7 mouse cellular contexts compared by ENCODE assay signal in the genomic region with DNA sequence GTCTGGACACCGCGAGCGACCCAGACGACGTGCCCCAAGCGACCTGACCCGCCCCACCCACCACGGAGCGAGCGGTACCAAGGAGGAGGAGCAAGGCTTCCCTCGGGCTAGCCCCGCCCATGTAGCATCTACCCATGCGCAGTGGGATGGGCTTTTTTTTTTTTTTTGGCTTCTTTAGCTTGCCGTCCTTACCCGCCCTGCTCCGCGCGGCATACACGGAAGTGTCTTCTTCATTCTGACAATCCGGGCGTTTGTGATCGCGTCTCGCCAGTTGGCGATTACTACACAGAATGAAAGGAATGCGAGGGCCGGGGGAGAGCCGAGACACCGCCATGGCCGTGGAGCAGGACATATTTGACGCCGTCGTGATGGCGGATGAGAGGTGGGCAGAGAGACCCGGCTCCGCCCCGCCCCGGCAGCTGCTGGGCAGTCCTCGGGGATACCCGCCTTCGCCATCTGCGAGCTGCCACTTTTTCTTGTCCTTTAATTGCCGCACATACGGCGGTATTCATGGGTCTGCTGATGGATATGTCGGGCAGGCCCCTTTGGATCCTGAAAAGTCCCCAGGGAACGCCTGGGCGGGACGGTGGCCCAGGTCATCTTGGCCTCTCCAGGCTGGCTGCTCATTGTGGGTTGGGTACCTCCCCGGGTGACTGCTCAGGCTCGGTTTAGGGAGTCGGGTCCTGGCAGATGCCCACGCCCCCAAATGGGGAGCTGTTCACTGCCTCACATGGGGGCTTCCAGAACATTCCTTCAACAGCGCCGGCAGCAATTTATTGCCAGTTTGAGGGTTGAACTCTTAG. TPM values are rescaled to one million over a fixed set of nuclear protein-coding genes. Genes with fewer than 3 reads are reported as not detected.
DNase-seq lines count a peak whose midpoint lies in the region; TF ChIP-seq lines count a peak whose summit lies in the region.

Gene LTO1, plus strand, starts transcription at position 153 of the 803 bp plus-strand sequence.

- peak within 1 kb of the TSS; percentile 75 for H3K4me3 ChIP-seq in cortical plate, adult 2 months (ENCODE audit: insufficient read depth, low read length)

- intact Hi-C loops in left cerebral cortex, postnatal 14 days (cut with DNase I), result no loop called here

- DNase-seq in adrenal gland, adult (ENCODE audit: inconsistent age in 2 of 2, low spot score in 1 of 2), result peak; percentile 93 to 98
- peak; percentile 75 to 85 for DNase-seq in gastrocnemius, adult 8-10 months (ENCODE audit: low spot score in 2 of 2)
- DNase-seq in induced T-regulatory cell, adult 2 months (ENCODE audit: low read depth), result peak; percentile 98
- DNase-seq in left cerebral cortex, postnatal 14 days (ENCODE audit: low spot score in 2 of 2), result peak; percentile 86 to 92
- DNase-seq in mesoderm, embryonic 11.5 days (ENCODE audit: low read depth, low spot score), result peak; percentile 94
- DNase-seq in right cerebral cortex, postnatal 36 days (ENCODE audit: low spot score in 2 of 2), result peak; percentile 86 to 87

- peak; percentile 77 for TF ChIP-seq POLR2A in cortical plate, adult 2 months (IDR thresholded peaks at IDR 0.05; ENCODE audit: extremely low read depth, insufficient read depth, low read length)

- peaks cover 2% of the 10 kb centered on the region; the same call in 1 of the 2 replicates for H3K4me1 ChIP-seq in cortical plate, adult 2 months (ENCODE audit: control insufficient read depth, insufficient read depth, low read length)

- H3K27ac ChIP-seq in cortical plate, adult 2 months (ENCODE audit: insufficient read depth, low read length), result peak within 1 kb of the TSS; percentile 34

- no peak for TF ChIP-seq CTCF in cortical plate, adult 2 months (IDR thresholded peaks at IDR 0.05; ENCODE audit: extremely low read depth, insufficient read depth, low read length)

RNA-seq across cellular contexts. Expression of gene LTO1, which starts in this region (rescaled TPM):
- polyA plus RNA-seq in cortical plate, adult 2 months (2012; rRNA removed), result 34.9 and 37.6 TPM in 2 replicates
- total RNA-seq in gastrocnemius, adult 8-10 months (2022), result 1 to 10 TPM; 7.8 to 8.9 (median 8.7) TPM
- total RNA-seq in left cerebral cortex, postnatal 14 days (2021), result 10 to 100 TPM; 20.2 to 25.2 TPM

Comparison
In these comparisons a context has a peak if more than half of its experiments do, and no peak if none do; other contexts are left out.
1. Peak in every context shown above with its lines: DNase-seq, H3K4me3 ChIP-seq and H3K27ac ChIP-seq.